Comparison of ENCODE assay signal across 8 mouse cellular contexts in the genomic region with DNA sequence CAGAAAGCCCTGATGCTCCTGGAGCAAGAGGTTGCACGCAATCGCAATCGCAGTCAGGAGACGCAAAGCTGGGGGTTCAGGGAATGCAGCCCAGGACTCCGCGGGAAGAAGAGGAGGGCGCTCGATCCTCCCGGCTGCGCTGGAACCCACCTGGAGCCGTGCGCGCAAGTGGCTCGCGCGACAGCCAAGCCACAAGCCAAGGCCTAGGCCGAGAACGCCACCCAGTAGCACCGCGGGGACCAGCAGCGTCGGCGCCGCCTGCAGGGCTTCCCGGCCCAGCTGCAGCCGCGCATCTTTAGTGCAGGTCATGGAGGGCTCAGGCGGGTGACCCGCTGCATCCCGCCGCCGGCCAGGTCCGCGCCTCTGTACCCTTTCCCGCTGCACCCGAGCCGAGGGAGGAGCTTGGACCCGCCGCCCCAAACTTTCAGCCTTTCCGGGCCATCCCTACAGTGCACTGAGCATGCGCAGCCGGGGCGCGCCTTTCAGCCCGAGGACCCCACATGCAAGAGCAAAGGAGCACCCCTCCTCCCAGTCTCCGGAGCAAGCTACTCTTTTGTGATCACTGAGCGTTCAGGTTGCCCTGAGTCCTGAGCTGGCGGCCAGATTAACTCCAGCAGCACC. TPM values are rescaled to one million over a fixed set of nuclear protein-coding genes. Genes with fewer than 3 reads are reported as not detected.
DNase-seq lines count a peak whose midpoint lies in the region; ATAC-seq lines count a peak whose summit lies in the region.

A gene (minus strand): TSS at position 410 of the 621 bp plus-strand sequence.

- ATAC-seq in embryonic facial prominence, embryonic 15.5 days (ENCODE audit: insufficient number of reproducible peaks, low FRiP score, low TSS enrichment, low read depth) = peak; percentile 77
- ATAC-seq in heart, embryonic 12.5 days (ENCODE audit: insufficient number of reproducible peaks, low FRiP score) = peak; percentile 36
- ATAC-seq in kidney, embryonic 15.5 days (replicated peaks; ENCODE audit: low FRiP score) = peak; percentile 49
- peak; percentile 9; the same call in 1 of the 2 replicates for ATAC-seq in liver, embryonic 16.5 days (ENCODE audit: low read depth)

- H3K27me3 ChIP-seq in embryonic facial prominence, embryonic 15.5 days = no peaks in the 10 kb centered on the region
- H3K27me3 ChIP-seq in heart, embryonic 12.5 days (replicated peaks) = peaks cover 4% of the 10 kb centered on the region; the same call in 1 of the 2 replicates
- no peaks in the 10 kb centered on the region for H3K27me3 ChIP-seq in kidney, embryonic 15.5 days
- H3K27me3 ChIP-seq in liver, embryonic 16.5 days (ENCODE audit: control insufficient read depth, insufficient read depth, low read depth, low read length) = peaks cover 23% of the 10 kb centered on the region

- H3K36me3 ChIP-seq in embryonic facial prominence, embryonic 15.5 days = peaks cover 12% of the 10 kb centered on the region
- H3K36me3 ChIP-seq in heart, embryonic 12.5 days = 0 out of 2 replicates have a peak, but pooled peaks cover 4% of the 10 kb centered on the region
- H3K36me3 ChIP-seq in kidney, embryonic 15.5 days = peaks cover 22% of the 10 kb centered on the region; the same call in 1 of the 2 replicates
- no peaks in the 10 kb centered on the region for H3K36me3 ChIP-seq in liver, embryonic 16.5 days (ENCODE audit: control insufficient read depth, insufficient read depth)

- no peaks in the 10 kb centered on the region for H3K9me3 ChIP-seq in embryonic facial prominence, embryonic 15.5 days (replicated peaks)
- H3K9me3 ChIP-seq in heart, embryonic 12.5 days (replicated peaks) = no peaks in the 10 kb centered on the region
- no peaks in the 10 kb centered on the region for H3K9me3 ChIP-seq in kidney, embryonic 15.5 days (replicated peaks)
- no peaks in the 10 kb centered on the region for H3K9me3 ChIP-seq in liver, embryonic 16.5 days (replicated peaks; ENCODE audit: control insufficient read depth, low read length)

- H3K27ac ChIP-seq in embryonic facial prominence, embryonic 15.5 days (replicated peaks) = peak within 1 kb of the TSS; percentile 91
- no peak within 1 kb of the TSS for H3K27ac ChIP-seq in heart, embryonic 12.5 days (ENCODE audit: poor library complexity, severe bottlenecking)
- H3K27ac ChIP-seq in kidney, embryonic 15.5 days = peak within 1 kb of the TSS; percentile 78
- H3K27ac ChIP-seq in liver, embryonic 16.5 days (ENCODE audit: low read length) = no peak within 1 kb of the TSS

- peak within 1 kb of the TSS; percentile 89 for H3K4me2 ChIP-seq in embryonic facial prominence, embryonic 15.5 days (replicated peaks)
- H3K4me2 ChIP-seq in heart, embryonic 12.5 days = peak within 1 kb of the TSS; percentile 99
- peak within 1 kb of the TSS; percentile 91 for H3K4me2 ChIP-seq in kidney, embryonic 15.5 days
- H3K4me2 ChIP-seq in liver, embryonic 16.5 days (ENCODE audit: low read depth, low read length) = peak within 1 kb of the TSS; percentile 66

- H3K4me3 ChIP-seq in embryonic facial prominence, embryonic 15.5 days (replicated peaks) = peak within 1 kb of the TSS; percentile 75
- peak within 1 kb of the TSS; percentile 75 for H3K4me3 ChIP-seq in heart, embryonic 12.5 days
- peak within 1 kb of the TSS; percentile 64 for H3K4me3 ChIP-seq in kidney, embryonic 15.5 days (replicated peaks)
- peak within 1 kb of the TSS; percentile 54 for H3K4me3 ChIP-seq in liver, embryonic 16.5 days (ENCODE audit: low read depth, low read length)

- DNase-seq in thymus, postnatal 14 days = peak; percentile 19
- no peak for DNase-seq in thymus, postnatal 36 days
- peak; percentile 58 for DNase-seq in ovary, adult 18-20 months (ENCODE audit: low spot score)
- no peak for DNase-seq in T-cell, adult 2 months (ENCODE audit: low spot score)

- peaks cover 46% of the 10 kb centered on the region for H3K4me1 ChIP-seq in embryonic facial prominence, embryonic 15.5 days
- H3K4me1 ChIP-seq in heart, embryonic 12.5 days (replicated peaks) = peaks cover 41% of the 10 kb centered on the region
- peaks cover 47% of the 10 kb centered on the region for H3K4me1 ChIP-seq in kidney, embryonic 15.5 days
- H3K4me1 ChIP-seq in liver, embryonic 16.5 days (ENCODE audit: control insufficient read depth, low read depth, low read length) = peaks cover 2% of the 10 kb centered on the region; the same call in 1 of the 2 replicates

- WGBS in embryonic facial prominence, embryonic 15.5 days = under 1% methylated on average over 48 of the region's 48 CpGs
- WGBS in heart, embryonic 12.5 days = under 1% methylated on average over 47 of the region's 48 CpGs
- under 1% methylated on average over 47 of the region's 48 CpGs for WGBS in kidney, embryonic 15.5 days
- 1% methylated on average over 48 of the region's 48 CpGs for WGBS in liver, embryonic 16.5 days (ENCODE audit: insufficient replicate concordance)

- peak within 1 kb of the TSS; percentile 59 for H3K9ac ChIP-seq in embryonic facial prominence, embryonic 15.5 days
- H3K9ac ChIP-seq in heart, embryonic 12.5 days = peak within 1 kb of the TSS; percentile 79
- peak within 1 kb of the TSS; percentile 75 for H3K9ac ChIP-seq in kidney, embryonic 15.5 days
- H3K9ac ChIP-seq in liver, embryonic 16.5 days (ENCODE audit: low read depth, low read length) = 0 out of 2 replicates have a peak within 1 kb of the TSS, but pooled peaks have one; percentile 37

RNA-seq across cellular contexts. Expression of the gene that starts here (rescaled TPM):
- polyA plus RNA-seq in embryonic facial prominence, embryonic 15.5 days (2015; fragmentation: Nextera tagmentation; extraction: Ambion mirVana) = 23.4 and 23.6 TPM in 2 replicates
- 6.4 and 7.9 TPM in 2 replicates for polyA plus RNA-seq in heart, embryonic 12.5 days (2016; fragmentation: Nextera tagmentation; extraction: Ambion mirVana)
- polyA plus RNA-seq in kidney, embryonic 15.5 days (2015; fragmentation: Nextera tagmentation; extraction: Ambion mirVana) = 21.9 and 24.4 TPM in 2 replicates
- polyA plus RNA-seq in liver, embryonic 16.5 days (2015; fragmentation: Nextera tagmentation; extraction: Ambion mirVana) = 0.96 and 1.4 TPM in 2 replicates

Comparison
In these comparisons a context has a peak if more than half of its experiments do, and no peak if none do; other contexts are left out.
1. DNase-seq: peak in thymus, postnatal 14 days (single experiment) and ovary, adult 18-20 months (single experiment); none in thymus, postnatal 36 days (0 of 2) and T-cell, adult 2 months (single experiment).
2. ATAC-seq: peak in every context shown above with its lines; median percentile 77 in embryonic facial prominence, embryonic 15.5 days; 49 in kidney, embryonic 15.5 days; 36 in heart, embryonic 12.5 days; 9 in liver, embryonic 16.5 days.
3. H3K27ac ChIP-seq: peak in embryonic facial prominence, embryonic 15.5 days (single experiment) and kidney, embryonic 15.5 days (single experiment); none in heart, embryonic 12.5 days (single experiment) and liver, embryonic 16.5 days (single experiment).
4. Peak in every context shown above with its lines, with median percentiles within 50 percentile points of each other: H3K4me2 ChIP-seq, H3K4me3 ChIP-seq and H3K9ac ChIP-seq.